ENCODE assay signal across 8 mouse cellular contexts in genomic region chr1:151705723-151706396, GRCm38 (mm10). TPM values are rescaled to one million over a fixed set of nuclear protein-coding genes. Genes with fewer than 3 reads are reported as not detected.
A peak's percentile ranks its signal among the peaks of the same experiment; 100 is the strongest.
DNase-seq lines count a peak whose midpoint lies in the region; ATAC-seq and TF ChIP-seq lines count a peak whose summit lies in the region.

No protein-coding gene starts in this region.

- POLR2A ChIA-PET in Patski (lab: Charles Lee), result interaction anchor here (1.8 kb wide), 1 partner anchor 141 kb away, joined by 5 read pairs; no protein-coding TSS in a partner anchor

- no peaks in the 10 kb centered on the region for H3K9me3 ChIP-seq in hindbrain, embryonic 10.5 days
- no peaks in the 10 kb centered on the region for H3K9me3 ChIP-seq in lung, embryonic 16.5 days (ENCODE audit: control insufficient read depth, low read length)

- H3K4me1 ChIP-seq in hindbrain, embryonic 10.5 days (replicated peaks), result 0 out of 2 replicates have a peak, but pooled peaks cover 6% of the 10 kb centered on the region
- peaks cover 14% of the 10 kb centered on the region for H3K4me1 ChIP-seq in lung, embryonic 16.5 days (replicated peaks; ENCODE audit: control insufficient read depth, insufficient read depth, low read length)

- no peak overlapping the region for H3K9ac ChIP-seq in lung, embryonic 16.5 days (ENCODE audit: low read length)

- no peaks in the 10 kb centered on the region for H3K36me3 ChIP-seq in hindbrain, embryonic 10.5 days
- no peaks in the 10 kb centered on the region for H3K36me3 ChIP-seq in lung, embryonic 16.5 days (ENCODE audit: control insufficient read depth, insufficient read depth, low read length)

- no peak overlapping the region for H3K4me3 ChIP-seq in hindbrain, embryonic 10.5 days
- no peak overlapping the region for H3K4me3 ChIP-seq in lung, embryonic 16.5 days (ENCODE audit: low read length)

- no peak overlapping the region for H3K27ac ChIP-seq in hindbrain, embryonic 10.5 days
- no peak overlapping the region for H3K27ac ChIP-seq in lung, embryonic 16.5 days (ENCODE audit: low read length)

- no peak for ATAC-seq in Patski
- peak; percentile 68 for ATAC-seq in lung, embryonic 16.5 days (ENCODE audit: low read depth)

- TF ChIP-seq CTCF in Patski (IDR thresholded peaks at IDR 0.05), result peak; percentile 92

- in situ Hi-C loops in Patski (cut with MboI; ENCODE audit: low pct_unique_long_range_greater_than_20kb), result loop anchor here (5.0 to 25.0 kb wide), 3 partner anchors 144 to 669 kb away; no protein-coding TSS in a partner anchor

- WGBS in hindbrain, embryonic 10.5 days, result 38% methylated on average over 11 of the region's 11 CpGs
- WGBS in lung, embryonic 16.5 days, result 25% methylated on average over 11 of the region's 11 CpGs

- no peak for DNase-seq in Patski (ENCODE audit: low read depth, low spot score)
- peak; percentile 60 for DNase-seq in cerebellum, adult 9-11 months
- DNase-seq in frontal cortex, adult 2 months (ENCODE audit: extremely low spot score in 1 of 2, low spot score in 1 of 2), result peak; percentile 55 to 96
- peak; percentile 79 for DNase-seq in hindbrain, embryonic 10.5 days (ENCODE audit: low spot score)
- peak; percentile 92 for DNase-seq in layer of hippocampus, adult 9-10 months (ENCODE audit: low spot score)
- DNase-seq in ovary, postnatal 36 days (ENCODE audit: low spot score), result peak; percentile 53
- peak; percentile 45 to 83 for DNase-seq in thymus, postnatal 10 days (ENCODE audit: low spot score in 2 of 2)

- H3K27me3 ChIP-seq in Patski, result no peaks in the 10 kb centered on the region
- no peaks in the 10 kb centered on the region for H3K27me3 ChIP-seq in hindbrain, embryonic 10.5 days (ENCODE audit: insufficient read depth, poor library complexity, severe bottlenecking)
- H3K27me3 ChIP-seq in lung, embryonic 16.5 days (ENCODE audit: control insufficient read depth, insufficient read depth, low read depth, low read length), result no peaks in the 10 kb centered on the region; the same call in 1 of the 2 replicates

- CTCF ChIA-PET in Patski (lab: Charles Lee), result interaction anchor here (0.7 to 4.0 kb wide), 25 partner anchors 10 to 287 kb away, joined by 3 to 38 read pairs (median 4); partner anchors contain the start of gene Edem3

- no peak overlapping the region for H3K4me2 ChIP-seq in lung, embryonic 16.5 days (ENCODE audit: low read depth, low read length)

RNA-seq across cellular contexts. Expression of gene Edem3, which starts 49.3 kb away (rescaled TPM):
- polyA plus RNA-seq in Patski (2021), result 34.5 TPM
- polyA plus RNA-seq in frontal cortex, adult 2 months (2012; rRNA removed), result 17.7 and 20.2 TPM in 2 replicates
- 12.9 and 17.3 TPM in 2 replicates for polyA plus RNA-seq in hindbrain, embryonic 10.5 days (2016; fragmentation: Nextera tagmentation; extraction: Ambion mirVana)
- polyA plus RNA-seq in lung, embryonic 16.5 days (2015; fragmentation: Nextera tagmentation; extraction: Ambion mirVana), result 15.9 and 17.7 TPM in 2 replicates
